Mouse (Mus musculus) Patski (cell line): Measurements from ENCODE around the gene Araf. TPM values are rescaled to one million over a fixed set of nuclear protein-coding genes. Genes with fewer than 3 reads are reported as not detected.
"Not testable (repeated sequence)": the region's sequence is repeated elsewhere in the genome, so short reads cannot be mapped to it uniquely, and the experiment has no call there.

Source experiments
- ATAC-seq: fragments of 100-300 bp; one replicate; pipeline ENCODE4 v1.8.0; 2021
- CTCF ChIA-PET: fragments of 350-600 bp; sonication (Branson Sonifier 250); formaldehyde crosslinking; loops from one replicate; lab custom pipeline; 2022; ENCODE audit warnings: inconsistent platforms; lab: Charles Lee
- POLR2A ChIA-PET: fragments of 350-600 bp; sonication (Branson Sonifier 250); formaldehyde crosslinking; loops from one replicate; lab custom pipeline; 2022; ENCODE audit warnings: antibody characterized with exemption, inconsistent platforms; lab: Charles Lee
- DNase-seq: peaks from one replicate; pipeline ENCODE4 v3.0.0-alpha.2; 2011; ENCODE audit warnings: low read depth, low spot score
- H3K27me3 ChIP-seq: fragments of 371-371 bp; one replicate; pipeline ENCODE4 v1.5.1; 2021
- CTCF ChIP-seq: fragments of 100-300 bp; IDR thresholded peaks from one replicate; pipeline ENCODE4 v1.5.1; 2021
- in situ Hi-C: fragments of 300-500 bp; cut with MboI; formaldehyde crosslinking; loops from 3 replicates; pipeline ENCODE4 v1.11.1; 2018; ENCODE audit warnings: low pct_unique_long_range_greater_than_20kb, mixed read lengths
- polyA plus RNA-seq: library from polyadenylated mRNA; unstranded; gene quantifications from one replicate; pipeline ENCODE4 v1.2.3, GENCODE M21; 2021

Gene Araf
- polyA plus RNA-seq, 1 experiment from 2014 or later = 94.5 TPM

DNA sequence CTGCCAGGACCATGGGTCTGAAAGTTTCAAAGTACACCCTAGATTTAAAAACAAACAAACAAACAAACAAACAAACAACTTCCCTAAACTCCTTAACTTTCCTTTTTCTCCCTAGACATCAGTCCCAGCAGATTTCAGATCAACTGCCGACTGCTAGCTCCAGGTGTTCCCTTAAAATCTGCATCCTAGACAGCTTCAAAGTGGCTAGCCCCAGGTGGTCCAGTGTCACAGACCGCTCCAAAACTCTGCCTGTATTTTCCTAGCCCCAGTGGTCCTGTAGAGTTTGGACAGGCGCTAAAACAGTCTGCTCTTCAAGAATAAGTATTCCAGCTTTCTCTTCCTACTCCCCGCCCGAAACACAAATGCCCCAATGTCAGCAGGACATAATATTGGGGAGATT is 3.4 kb upstream of the Araf start:
- in situ Hi-C loops = no loop called here
- TF ChIP-seq CTCF = no peak
- no peak for ATAC-seq
- H3K27me3 ChIP-seq = peaks cover 21% of the 10 kb centered on the region
- ChIA-PET CTCF (interaction anchor here (1.2 kb wide), 1 partner anchor 9 kb away, joined by 3 read pairs; no protein-coding TSS in a partner anchor), POLR2A (interaction anchor here (1.0 kb wide), 1 partner anchor 132 kb away, joined by 4 read pairs; no protein-coding TSS in a partner anchor)
- DNase-seq = no peak

DNA sequence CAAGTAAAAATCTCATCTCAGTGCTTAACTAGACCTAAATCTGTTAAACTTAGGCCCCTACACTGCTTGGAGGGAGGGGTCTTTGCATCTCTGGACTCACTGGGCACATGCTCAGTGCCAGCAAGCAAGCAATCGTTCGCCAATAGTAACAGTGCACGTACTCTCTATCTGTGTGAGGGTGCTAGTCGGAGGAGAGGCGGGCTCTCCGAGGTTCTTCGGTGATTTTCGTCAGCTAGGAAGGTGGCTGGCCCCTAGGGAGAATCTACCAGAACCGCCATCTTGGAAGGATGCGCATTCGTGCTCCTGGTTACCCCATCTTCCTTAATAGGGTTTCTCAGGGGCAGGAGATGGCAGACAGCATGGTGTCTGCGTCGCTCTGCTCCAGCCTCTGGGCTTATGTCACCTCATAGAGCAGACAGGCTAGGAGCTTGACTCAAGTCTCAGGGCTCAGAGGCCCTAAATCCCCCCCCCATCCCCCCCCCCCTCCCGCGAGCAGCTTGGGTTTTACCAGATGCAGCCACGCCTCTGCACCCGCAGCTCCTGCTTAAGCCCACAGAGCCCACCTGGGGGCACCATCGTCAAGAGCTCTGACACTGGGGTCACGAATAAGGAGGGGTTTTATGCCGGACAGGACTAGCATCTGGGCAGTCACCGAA is 655 bp downstream of the Araf start:
- in situ Hi-C loops = no loop called here
- POLR2A ChIA-PET = no interaction called here
- CTCF ChIA-PET = no interaction called here
- ATAC-seq (no peak), DNase-seq (no peak)
- H3K27me3 ChIP-seq = peaks cover 20% of the 10 kb centered on the region
- no peak for TF ChIP-seq CTCF

GRCm38 (mm10) chrX:20798797-20799147 is 1.2 kb downstream of the Araf start:
- ATAC-seq (no peak), DNase-seq (no peak)
- ChIA-PET POLR2A (no interaction called here), CTCF (no interaction called here)
- peaks cover 21% of the 10 kb centered on the region for H3K27me3 ChIP-seq
- in situ Hi-C loops = no loop called here
- TF ChIP-seq CTCF = no peak

GRCm38 (mm10) chrX:20801456-20801855 is 3.8 kb downstream of the Araf start:
- ChIA-PET POLR2A (no interaction called here), CTCF (no interaction called here)
- no peak for TF ChIP-seq CTCF
- ATAC-seq = no peak
- no peak for DNase-seq
- in situ Hi-C loops = loop anchor here (25.0 kb wide), 1 partner anchor 536 kb away; no protein-coding TSS in a partner anchor
- peaks cover 20% of the 10 kb centered on the region for H3K27me3 ChIP-seq

DNA sequence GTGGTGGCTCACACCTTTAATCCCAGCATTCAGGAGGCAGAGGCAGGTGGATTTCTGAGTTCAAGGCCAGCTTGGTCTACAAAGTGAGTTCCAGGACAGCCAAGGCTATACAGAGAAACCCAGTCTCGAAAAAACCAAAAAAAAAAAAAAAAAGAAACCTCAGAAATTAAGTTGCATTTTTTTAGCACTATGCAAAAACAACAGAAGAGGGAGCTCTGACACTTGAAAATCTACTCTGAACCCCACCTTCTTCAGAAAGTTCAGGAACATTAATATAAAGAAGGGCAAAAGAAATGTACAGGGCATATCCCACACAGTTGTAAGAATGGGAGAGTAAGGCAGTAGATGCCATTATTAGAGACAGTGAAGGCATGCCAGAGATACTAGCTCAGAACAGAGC is 6.7 kb downstream of the Araf start:
- POLR2A ChIA-PET = interaction anchor here (0.8 kb wide), 1 partner anchor 31 kb away, joined by 3 read pairs; no protein-coding TSS in a partner anchor

DNA sequence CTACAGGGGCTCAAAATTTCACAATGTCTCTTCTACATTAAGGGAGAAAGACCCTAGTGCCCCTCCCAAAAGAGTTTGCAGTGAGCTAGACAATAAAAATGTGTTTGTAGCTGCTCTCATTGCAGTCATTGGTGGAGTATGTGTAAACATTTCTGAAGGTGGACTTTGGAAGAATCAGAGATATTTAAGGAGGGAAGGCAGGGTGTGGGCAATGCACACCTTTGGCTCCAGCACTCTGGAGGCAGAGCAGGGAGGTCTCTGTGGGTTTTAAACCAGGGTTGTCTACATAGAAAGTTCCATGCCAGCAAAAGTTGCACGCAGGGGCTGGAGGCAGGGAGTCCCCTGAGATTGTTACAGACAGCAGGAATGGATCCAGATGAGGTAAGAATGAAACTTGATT is 8.7 kb downstream of the Araf start:
- H3K27me3 ChIP-seq = peaks cover 19% of the 10 kb centered on the region
- CTCF ChIA-PET = no interaction called here
- in situ Hi-C loops = loop anchor here (25.0 kb wide), 1 partner anchor 531 kb away; no protein-coding TSS in a partner anchor
- TF ChIP-seq CTCF = no peak
- ATAC-seq = no peak
- no peak for DNase-seq
- POLR2A ChIA-PET = no interaction called here

More for the DNA sequence above, 6.7 kb downstream of the Araf start:
- H3K27me3 ChIP-seq = peaks cover 31% of the 10 kb centered on the region
- in situ Hi-C loops = loop anchor here (25.0 kb wide), 1 partner anchor 533 kb away; no protein-coding TSS in a partner anchor
- CTCF ChIA-PET = interaction anchor here (0.8 to 1.8 kb wide), 4 partner anchors 12 to 142 kb away, joined by 3 to 13 read pairs (median 4); no protein-coding TSS in a partner anchor
- not testable (repeated sequence) for ATAC-seq, DNase-seq
- TF ChIP-seq CTCF = peak; percentile 25

GRCm38 (mm10) chrX:20816974-20817373 is 19.4 kb downstream of the Araf start:
- TF ChIP-seq CTCF = no peak
- ATAC-seq (no peak), DNase-seq (peak; percentile 1)
- ChIA-PET CTCF (interaction anchor here (3.0 kb wide), 1 partner anchor 13 kb away, joined by 13 read pairs; no protein-coding TSS in a partner anchor), POLR2A (no interaction called here)
- in situ Hi-C loops = loop anchor here (25.0 kb wide), 1 partner anchor 520 kb away; no protein-coding TSS in a partner anchor
- peaks cover 23% of the 10 kb centered on the region for H3K27me3 ChIP-seq

GRCm38 (mm10) chrX:20819204-20819628 is 21.6 kb downstream of the Araf start:
- CTCF ChIA-PET = interaction anchor here (1.7 to 3.0 kb wide), 2 partner anchors 11 to 15 kb away, joined by 4 to 13 read pairs; no protein-coding TSS in a partner anchor
- H3K27me3 ChIP-seq = peaks cover 8% of the 10 kb centered on the region
- DNase-seq (peak; percentile 22), ATAC-seq (peak; percentile 95)
- peak; percentile 84 for TF ChIP-seq CTCF
- POLR2A ChIA-PET = no interaction called here
- in situ Hi-C loops = loop anchor here (25.0 kb wide), 1 partner anchor 518 kb away; no protein-coding TSS in a partner anchor

DNA sequence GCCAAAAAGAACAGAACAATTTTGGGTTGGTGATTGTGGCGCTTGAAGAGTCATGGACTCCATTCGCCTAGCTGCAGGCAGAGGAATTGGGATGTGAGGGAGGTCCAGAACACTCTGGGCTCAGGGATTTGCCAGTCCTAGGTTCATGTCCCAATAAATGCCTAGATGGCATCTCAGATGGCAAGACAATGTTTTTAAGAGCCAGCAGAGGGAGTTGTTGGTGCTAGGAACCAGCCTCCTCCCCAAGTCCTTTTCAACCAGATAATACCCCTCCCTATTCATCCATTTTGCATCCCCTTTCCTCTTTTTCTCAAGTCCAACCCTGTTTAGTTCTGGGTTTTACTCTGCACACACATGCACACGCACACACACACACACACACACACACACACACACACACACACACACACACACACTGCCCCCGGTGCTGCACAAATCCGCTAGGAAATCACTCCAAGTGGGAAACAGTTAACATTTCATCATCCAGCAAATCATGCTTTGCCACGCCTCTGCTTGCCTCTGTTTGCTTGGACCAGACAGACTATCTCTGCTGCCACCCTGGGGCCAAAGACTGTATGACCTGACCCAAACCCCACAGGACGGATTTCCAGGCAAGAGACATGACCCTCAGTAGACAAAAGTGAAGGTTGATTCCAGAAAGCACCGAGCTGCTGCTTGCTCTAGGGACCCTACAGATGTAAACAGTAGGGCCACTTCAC is 22.3 kb downstream of the Araf start:
- peaks cover 7% of the 10 kb centered on the region for H3K27me3 ChIP-seq
- peak; percentile 22 for TF ChIP-seq CTCF
- in situ Hi-C loops = loop anchor here (25.0 kb wide), 1 partner anchor 517 kb away; no protein-coding TSS in a partner anchor
- ATAC-seq (peak; percentile 40), DNase-seq (no peak)
- POLR2A ChIA-PET = no interaction called here
- CTCF ChIA-PET = interaction anchor here (1.2 to 3.0 kb wide), 4 partner anchors 9 to 126 kb away, joined by 3 to 13 read pairs (median 6); no protein-coding TSS in a partner anchor

DNA sequence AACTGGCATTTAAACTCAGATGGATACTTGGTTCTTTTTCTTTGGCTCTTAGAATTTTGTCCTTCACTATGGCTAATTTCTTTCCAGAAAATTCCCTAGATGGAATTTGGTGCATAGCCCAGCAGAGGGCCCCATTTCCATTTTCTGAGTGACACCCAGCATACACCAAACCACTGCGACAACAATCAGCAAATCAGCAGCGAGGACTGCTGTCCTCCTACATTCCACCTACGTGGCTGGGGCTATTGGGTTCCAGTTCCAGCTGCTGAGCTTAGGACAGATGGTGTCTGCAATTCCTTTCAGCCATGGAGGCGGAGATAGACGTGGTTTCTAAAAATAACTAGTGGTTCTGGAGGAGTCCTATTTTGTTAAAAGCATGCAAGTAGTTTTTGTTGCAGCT is 31.3 kb downstream of the Araf start:
- CTCF ChIA-PET = interaction anchor here (0.7 to 2.8 kb wide), 10 partner anchors 8 to 234 kb away, joined by 3 to 14 read pairs (median 4); partner anchors contain the start of gene Elk1
- POLR2A ChIA-PET = no interaction called here
- ATAC-seq (peak; percentile 62), DNase-seq (no peak)
- in situ Hi-C loops = no loop called here
- TF ChIP-seq CTCF = peak; percentile 76
- H3K27me3 ChIP-seq = peaks cover 31% of the 10 kb centered on the region
